Mouse (Mus musculus): ENCODE measurements at regions not wholly inside any gene's neighbourhood (a gene's known extent, or its start where the extent isn't known, plus 50 kb on each side); places are given as distances from the start of the nearest gene placed in this dataset.

GRCm38 (mm10) chr12:39831079-39831478 lies 206.7 kb downstream of the Arl4a start:
- ATAC-seq (ENCODE audit: insufficient read depth): no peak
- TF ChIP-seq CTCF (IDR thresholded peaks at IDR 0.05; ENCODE audit: low read depth) (no peak), EP300 (IDR thresholded peaks at IDR 0.05; ENCODE audit: low read depth) (no peak)
- no peaks in the 10 kb centered on the region for H3K9me3 ChIP-seq (ENCODE audit: control insufficient read depth, low read length)
- no peak overlapping the region for H3K4me3 ChIP-seq (ENCODE audit: insufficient read depth in 1 of 2, low read depth in 2 of 2, low read length in 2 of 2)
- H3K27ac ChIP-seq: no peak overlapping the region
- no peaks in the 10 kb centered on the region for H3K36me3 ChIP-seq (replicated peaks; ENCODE audit: control insufficient read depth, insufficient read depth, low read depth)
- H3K27me3 ChIP-seq (ENCODE audit: control insufficient read depth, insufficient read depth, low read length): no peaks in the 10 kb centered on the region
- no peak overlapping the region for H3K9ac ChIP-seq (replicated peaks)
- WGBS (ENCODE audit: insufficient replicate concordance): 66% methylated on average over 7 of the region's 7 CpGs
- H3K4me1 ChIP-seq (replicated peaks; ENCODE audit: control insufficient read depth in 2 of 2, insufficient read depth in 2 of 2, low read length in 1 of 2): no peaks in the 10 kb centered on the region
- no peak overlapping the region for H3K4me2 ChIP-seq (ENCODE audit: low read depth)
- DNase-seq (ENCODE audit: low read depth in 3 of 3, low spot score in 3 of 3): no peak

GRCm38 (mm10) chr12:39830530-39830929 lies 207.3 kb downstream of the Arl4a start:
- Histone ChIP-seq H3K27me3 (ENCODE audit: control insufficient read depth, insufficient read depth, low read length) (no peaks in the 10 kb centered on the region), H3K9ac (replicated peaks) (no peak overlapping the region), H3K4me3 (ENCODE audit: insufficient read depth in 1 of 2, low read depth in 2 of 2, low read length in 2 of 2) (no peak overlapping the region), H3K9me3 (ENCODE audit: control insufficient read depth, low read length) (no peaks in the 10 kb centered on the region), H3K36me3 (replicated peaks; ENCODE audit: control insufficient read depth, insufficient read depth, low read depth) (no peaks in the 10 kb centered on the region), H3K4me1 (replicated peaks; ENCODE audit: control insufficient read depth in 2 of 2, insufficient read depth in 2 of 2, low read length in 1 of 2) (no peaks in the 10 kb centered on the region), H3K4me2 (ENCODE audit: low read depth) (no peak overlapping the region), H3K27ac (no peak overlapping the region)
- ATAC-seq (ENCODE audit: insufficient read depth): no peak
- no peak for DNase-seq (ENCODE audit: low read depth in 3 of 3, low spot score in 3 of 3)
- WGBS (ENCODE audit: insufficient replicate concordance): 74% methylated on average over 4 of the region's 4 CpGs
- TF ChIP-seq EP300 (IDR thresholded peaks at IDR 0.05; ENCODE audit: low read depth): no peak
- TF ChIP-seq CTCF (IDR thresholded peaks at IDR 0.05; ENCODE audit: low read depth): no peak

GRCm38 (mm10) chr12:39822671-39823070 lies 215.2 kb downstream of the Arl4a start:
- H3K36me3 ChIP-seq (replicated peaks; ENCODE audit: control insufficient read depth, insufficient read depth, low read depth): no peaks in the 10 kb centered on the region
- no peaks in the 10 kb centered on the region for H3K27me3 ChIP-seq (ENCODE audit: control insufficient read depth, insufficient read depth, low read length)
- WGBS (ENCODE audit: insufficient replicate concordance): 43% methylated on average over 3 of the region's 3 CpGs
- ATAC-seq (ENCODE audit: insufficient read depth) (no peak), DNase-seq (ENCODE audit: low read depth in 3 of 3, low spot score in 3 of 3) (no peak)
- H3K4me2 ChIP-seq (ENCODE audit: low read depth): no peak overlapping the region
- no peak overlapping the region for H3K27ac ChIP-seq
- no peaks in the 10 kb centered on the region for H3K4me1 ChIP-seq (replicated peaks; ENCODE audit: control insufficient read depth in 2 of 2, insufficient read depth in 2 of 2, low read length in 1 of 2)
- TF ChIP-seq CTCF (IDR thresholded peaks at IDR 0.05; ENCODE audit: low read depth) (no peak), EP300 (IDR thresholded peaks at IDR 0.05; ENCODE audit: low read depth) (no peak)
- no peaks in the 10 kb centered on the region for H3K9me3 ChIP-seq (ENCODE audit: control insufficient read depth, low read length)
- H3K4me3 ChIP-seq (ENCODE audit: insufficient read depth in 1 of 2, low read depth in 2 of 2, low read length in 2 of 2): no peak overlapping the region
- no peak overlapping the region for H3K9ac ChIP-seq (replicated peaks)

- Histone ChIP-seq H3K4me1 (replicated peaks; ENCODE audit: control insufficient read depth in 2 of 2, insufficient read depth in 2 of 2, low read length in 1 of 2) (no peaks in the 10 kb centered on the region), H3K4me3 (ENCODE audit: insufficient read depth in 1 of 2, low read depth in 2 of 2, low read length in 2 of 2) (no peak overlapping the region), H3K27me3 (ENCODE audit: control insufficient read depth, insufficient read depth, low read length) (no peaks in the 10 kb centered on the region), H3K9me3 (ENCODE audit: control insufficient read depth, low read length) (no peaks in the 10 kb centered on the region), H3K27ac (no peak overlapping the region), H3K36me3 (replicated peaks; ENCODE audit: control insufficient read depth, insufficient read depth, low read depth) (no peaks in the 10 kb centered on the region), H3K9ac (replicated peaks) (no peak overlapping the region), H3K4me2 (ENCODE audit: low read depth) (no peak overlapping the region)
- DNase-seq (ENCODE audit: low read depth in 3 of 3, low spot score in 3 of 3) (no peak), ATAC-seq (ENCODE audit: insufficient read depth) (no peak)
- no peak for TF ChIP-seq EP300 (IDR thresholded peaks at IDR 0.05; ENCODE audit: low read depth)
- TF ChIP-seq CTCF (IDR thresholded peaks at IDR 0.05; ENCODE audit: low read depth): no peak
- WGBS (ENCODE audit: insufficient replicate concordance): 31% methylated on average over 4 of the region's 4 CpGs
Measured at GRCm38 (mm10) chr12:39801536-39801935, 236.3 kb downstream of the Arl4a start.

- Histone ChIP-seq H3K4me3 (ENCODE audit: insufficient read depth in 1 of 2, low read depth in 2 of 2, low read length in 2 of 2) (no peak overlapping the region), H3K4me2 (ENCODE audit: low read depth) (no peak overlapping the region), H3K27me3 (ENCODE audit: control insufficient read depth, insufficient read depth, low read length) (no peaks in the 10 kb centered on the region), H3K9ac (replicated peaks) (no peak overlapping the region), H3K9me3 (ENCODE audit: control insufficient read depth, low read length) (no peaks in the 10 kb centered on the region), H3K27ac (no peak overlapping the region), H3K36me3 (replicated peaks; ENCODE audit: control insufficient read depth, insufficient read depth, low read depth) (no peaks in the 10 kb centered on the region), H3K4me1 (replicated peaks; ENCODE audit: control insufficient read depth in 2 of 2, insufficient read depth in 2 of 2, low read length in 1 of 2) (no peaks in the 10 kb centered on the region)
- WGBS (ENCODE audit: insufficient replicate concordance): 80% methylated on average over 2 of the region's 2 CpGs
- TF ChIP-seq EP300 (IDR thresholded peaks at IDR 0.05; ENCODE audit: low read depth): no peak
- TF ChIP-seq CTCF (IDR thresholded peaks at IDR 0.05; ENCODE audit: low read depth): no peak
- DNase-seq (ENCODE audit: low read depth in 3 of 3, low spot score in 3 of 3) (no peak), ATAC-seq (ENCODE audit: insufficient read depth) (no peak)
Measured at GRCm38 (mm10) chr12:39797843-39798242, 240.0 kb downstream of the Arl4a start.
